Mouse (Mus musculus): ENCODE measurements around the gene Cers6. TPM values are rescaled to one million over a fixed set of nuclear protein-coding genes. Genes with fewer than 3 reads are reported as not detected.

The Cers6 gene
- 41.5 TPM for polyA plus RNA-seq (2014; fragmentation: Illumina TruSeq; extraction: RNeasy Lipid Tissue Mini Kit (QIAGEN cat#74804); ENCODE audit: low read depth, low replicate concordance)

GRCm38 (mm10) chr2:68860904-68861685 is at the start of gene Cers6:
TSS of gene Cers6 (plus strand) at chr2:68861441.

GRCm38 (mm10) chr2:69135661-69136576 is 274.7 kb downstream of the Cers6 start, which contains the start of gene Nostrin:
TSS of gene Nostrin (plus strand) at chr2:69135800.

Other genes starting within 250 kb of the Cers6 start
- not detected for gene 4932414N04Rik, start 205.0 kb upstream of the Cers6 start, polyA plus RNA-seq (2014; fragmentation: Illumina TruSeq; extraction: RNeasy Lipid Tissue Mini Kit (QIAGEN cat#74804); ENCODE audit: low read depth, low replicate concordance)